ENCODE assay signal across 16 mouse cellular contexts in the genomic region with DNA sequence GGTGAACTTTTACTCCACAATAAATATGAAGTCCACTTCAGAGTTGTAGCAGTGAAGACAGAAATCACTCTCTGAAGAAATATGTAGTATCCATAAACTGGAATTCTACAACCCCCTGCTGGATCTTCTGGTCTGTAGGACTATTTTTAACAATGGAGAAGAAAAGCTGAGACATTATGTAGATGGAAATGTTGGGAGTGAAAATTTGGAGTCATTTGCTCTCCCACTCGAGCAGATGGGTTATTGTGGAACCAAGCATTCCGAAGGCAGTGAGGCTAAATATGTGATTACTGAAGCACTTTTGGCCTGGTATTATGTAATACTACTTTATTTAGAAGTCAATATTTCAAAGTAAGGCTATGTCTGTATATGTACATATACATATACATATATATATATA.
"Had no signal": no experiment of that assay in that cellular context is flagged by ENCODE, and none has a peak within 500 bp of the region (broad histone marks: within the 10 kb centered on the region; RNA-seq: fewer than 3 reads in every experiment).

No protein-coding gene starts in this region.

- ATAC-seq: hindbrain, postnatal 0 days; liver, postnatal 0 days; midbrain, embryonic 16.5 days had no signal

- DNase-seq: kidney, adult 11 months; kidney, adult 9 months; kidney, postnatal 36 days; liver; liver, embryonic 13.5 days; liver, postnatal 0 days; retina, postnatal 1 day; right cerebral cortex, postnatal 4 days; spleen, adult 18-20 months had no signal

- H3K4me3 ChIP-seq: limb, embryonic 12.5 days; liver, embryonic 13.5 days; lung, embryonic 15.5 days; midbrain, embryonic 12.5 days; neural tube, embryonic 13.5 days had no signal

- H3K27ac ChIP-seq: hindbrain, postnatal 0 days; kidney, postnatal 0 days; limb, embryonic 12.5 days; liver, embryonic 13.5 days; lung, embryonic 15.5 days; midbrain, embryonic 12.5 days; neural tube, embryonic 13.5 days had no signal
